Mouse (Mus musculus): ENCODE data around the gene Lamb3.

- TF ChIP-seq CTCF (IDR thresholded peaks at IDR 0.05; ENCODE audit: low read depth, low read length) (no peak), POLR2A (IDR thresholded peaks at IDR 0.05; ENCODE audit: extremely low read depth, insufficient read depth, low read length) (no peak)
These were observed at the start of gene Lamb3 for GRCm38 (mm10) chr1:193207503-193207902.

Measured in liver, adult 2 months (tissue).